Mouse (Mus musculus) right cerebral cortex, postnatal 4 days (tissue): ENCODE results near the gene Hoxa3.

ENCODE experiments used
- DNase-seq: peaks from one replicate; pipeline ENCODE4 v3.0.0-alpha.2; 2022

Hoxa3 gene

GRCm38 (mm10) chr6:52231885-52232567 lies 18.9 kb upstream of the Hoxa3 start:
- no peak for DNase-seq

DNA sequence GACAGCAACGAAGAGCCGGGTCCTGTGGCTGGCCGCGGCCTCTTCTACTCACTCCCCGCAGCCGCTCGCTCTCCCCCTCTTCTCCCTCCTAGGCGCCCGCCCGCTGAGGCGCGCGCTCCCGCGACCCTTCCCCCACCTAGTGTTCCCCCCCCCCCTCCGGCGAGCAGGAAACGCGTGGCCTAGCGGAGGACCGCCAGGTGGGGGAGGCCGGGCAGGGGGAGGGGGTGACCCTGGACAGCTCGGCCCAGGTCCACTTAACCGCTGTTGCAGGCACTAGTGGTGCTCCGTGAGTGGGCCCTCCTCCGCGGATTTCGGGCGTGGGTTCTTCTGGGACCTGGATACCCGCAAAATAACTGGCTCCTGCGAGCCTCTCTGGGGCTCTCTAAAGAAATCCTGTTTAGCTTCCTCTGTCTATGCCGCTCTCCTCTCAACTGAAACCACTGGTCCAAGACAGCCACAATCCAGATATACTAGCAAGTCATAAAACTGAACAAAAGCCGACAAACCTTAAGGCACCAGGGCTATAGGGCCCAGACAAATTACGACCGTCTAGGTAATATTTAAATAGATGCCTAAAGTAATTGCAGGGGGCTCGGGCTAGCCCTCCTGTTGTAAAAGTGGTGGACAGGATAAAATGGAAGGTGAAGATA lies 17.5 kb upstream of the Hoxa3 start, which contains the start of gene Hoxa9:
Gene Hoxa9 (minus strand): TSS at position 574 of the 650 bp plus-strand sequence.
- no peak for DNase-seq

GRCm38 (mm10) chr6:52229558-52230416 lies 16.7 kb upstream of the Hoxa3 start:
- no peak for DNase-seq

DNA sequence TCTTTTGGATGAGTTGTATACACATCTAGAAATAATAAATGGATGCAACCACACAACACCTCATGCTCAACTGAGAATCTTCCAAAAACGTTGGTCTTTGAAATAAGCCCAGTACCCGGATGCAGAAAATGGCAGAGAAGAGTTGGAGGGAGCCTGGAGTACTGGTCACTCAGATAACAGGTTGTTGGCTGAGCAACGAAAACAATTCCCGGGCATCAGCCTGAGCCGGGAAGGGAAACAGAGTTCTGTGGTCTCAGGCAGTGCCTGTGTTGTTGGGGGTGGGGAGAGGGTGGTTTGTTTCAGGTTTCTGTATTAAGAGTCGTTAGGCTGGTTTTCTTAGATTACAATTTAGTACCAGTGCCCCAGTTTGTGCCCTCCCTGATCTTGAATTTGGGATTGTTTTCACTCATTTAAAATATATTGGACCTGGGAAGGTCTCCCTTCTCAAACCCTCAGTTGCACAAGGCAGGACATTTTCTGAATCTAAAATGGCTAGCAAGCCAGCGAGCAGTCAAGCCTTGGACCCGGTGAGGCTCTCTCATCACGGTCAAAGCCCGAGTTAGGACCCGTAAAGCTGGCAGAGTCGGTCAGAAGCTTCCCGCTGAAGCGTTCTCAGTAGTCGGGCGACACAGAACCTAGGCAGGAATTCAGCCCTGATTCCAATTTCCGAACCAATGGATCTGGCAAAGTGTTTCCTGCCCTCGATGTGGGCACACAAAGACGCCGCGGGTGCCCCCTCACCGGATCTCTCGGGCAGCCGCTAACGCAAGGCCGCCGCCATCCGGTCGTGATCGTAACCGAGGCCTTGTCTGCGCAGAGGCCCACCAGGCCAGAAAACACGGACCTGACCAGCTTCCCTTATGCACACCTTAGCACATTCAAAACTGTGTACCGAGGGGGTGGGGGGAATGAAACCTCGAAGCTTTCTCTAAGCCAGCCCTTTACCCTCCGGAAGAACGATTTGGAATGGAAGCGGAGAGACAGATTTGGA lies 15.6 kb upstream of the Hoxa3 start:
- no peak for DNase-seq

DNA sequence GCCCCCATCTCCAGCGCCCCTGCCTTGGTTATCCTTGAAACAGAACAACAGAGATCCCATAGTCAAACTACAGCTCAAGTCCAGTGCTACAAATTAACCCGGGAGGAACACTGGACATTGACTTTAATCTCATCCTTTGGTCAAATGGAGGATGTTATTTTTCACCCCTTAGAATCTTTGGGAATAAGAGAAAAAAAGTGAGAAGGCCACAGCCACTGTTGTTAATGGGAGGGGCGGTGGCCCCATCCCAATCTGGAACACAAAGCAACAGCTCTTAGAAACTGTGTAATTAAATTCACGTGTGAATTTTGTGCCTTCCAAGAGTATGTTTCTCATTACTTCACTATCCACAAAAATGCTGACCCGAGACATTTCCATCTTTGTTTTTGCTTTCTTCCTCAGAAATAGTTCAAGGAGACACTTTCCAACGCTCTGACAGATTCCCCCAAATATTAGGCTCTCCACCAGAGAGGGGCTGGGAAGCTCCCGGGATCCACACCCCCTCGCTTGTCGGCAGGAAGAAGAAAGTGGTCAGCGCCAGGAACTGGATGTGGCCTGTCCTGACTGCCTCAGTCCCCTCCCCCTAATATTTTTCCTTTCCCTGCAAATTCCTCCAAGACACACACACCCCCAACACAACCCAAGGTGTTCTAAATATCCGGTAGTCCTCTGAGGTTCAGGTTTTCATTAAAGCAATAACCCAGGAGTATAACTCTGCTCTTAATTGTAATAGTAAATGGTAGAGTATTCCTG lies 14.5 kb upstream of the Hoxa3 start:
- DNase-seq, result no peak

- no peak for DNase-seq
Measured at GRCm38 (mm10) chr6:52226569-52227257, 13.6 kb upstream of the Hoxa3 start.

GRCm38 (mm10) chr6:52225612-52226568 lies 12.8 kb upstream of the Hoxa3 start:
- no peak for DNase-seq

DNA sequence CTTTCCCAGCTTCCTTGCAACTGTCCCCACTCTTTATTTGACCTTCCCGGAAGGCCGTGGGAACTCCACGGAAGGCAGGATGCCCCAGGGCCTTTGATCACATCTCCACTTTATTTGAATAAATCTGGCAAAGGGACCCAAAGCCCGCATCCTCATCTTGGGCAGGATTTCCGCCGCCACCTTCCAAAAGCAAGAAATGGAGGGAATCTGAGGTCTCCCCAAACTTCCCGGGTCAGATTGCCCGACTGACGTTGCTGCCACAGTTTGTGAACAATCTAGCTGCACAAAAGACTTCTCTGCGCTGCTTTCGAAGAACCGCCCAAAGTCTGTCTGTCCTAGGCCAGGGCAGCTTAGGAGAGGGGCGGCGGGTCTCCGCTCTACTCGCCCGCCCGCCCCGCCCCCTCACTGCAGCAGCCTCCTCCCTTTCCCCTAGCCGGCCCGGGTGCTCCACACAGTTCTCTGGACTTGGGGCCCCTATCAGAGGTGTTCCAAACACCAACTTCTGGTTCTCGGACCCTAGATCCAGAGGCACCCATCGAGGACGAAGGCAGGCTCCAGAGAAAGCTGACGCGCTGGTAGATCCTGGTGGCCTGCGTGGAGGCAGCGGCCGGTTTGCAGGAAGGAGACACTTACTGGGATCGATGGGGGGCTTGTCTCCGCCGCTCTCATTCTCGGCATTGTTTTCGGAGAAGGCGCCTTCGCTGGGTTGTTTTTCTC lies 11.9 kb upstream of the Hoxa3 start:
- DNase-seq, result no peak

GRCm38 (mm10) chr6:52223939-52224760 lies 11.0 kb upstream of the Hoxa3 start:
- DNase-seq, result no peak

- DNase-seq, result no peak
Measured at GRCm38 (mm10) chr6:52222729-52223128, 9.6 kb upstream of the Hoxa3 start.

GRCm38 (mm10) chr6:52221993-52222685 lies 9.0 kb upstream of the Hoxa3 start:
- DNase-seq, result no peak

GRCm38 (mm10) chr6:52221337-52221992 lies 8.3 kb upstream of the Hoxa3 start, which contains the start of gene Hoxa7:
Hoxa7 (minus strand) TSS chr6:52221854.
- DNase-seq, result peak; percentile 80

DNA sequence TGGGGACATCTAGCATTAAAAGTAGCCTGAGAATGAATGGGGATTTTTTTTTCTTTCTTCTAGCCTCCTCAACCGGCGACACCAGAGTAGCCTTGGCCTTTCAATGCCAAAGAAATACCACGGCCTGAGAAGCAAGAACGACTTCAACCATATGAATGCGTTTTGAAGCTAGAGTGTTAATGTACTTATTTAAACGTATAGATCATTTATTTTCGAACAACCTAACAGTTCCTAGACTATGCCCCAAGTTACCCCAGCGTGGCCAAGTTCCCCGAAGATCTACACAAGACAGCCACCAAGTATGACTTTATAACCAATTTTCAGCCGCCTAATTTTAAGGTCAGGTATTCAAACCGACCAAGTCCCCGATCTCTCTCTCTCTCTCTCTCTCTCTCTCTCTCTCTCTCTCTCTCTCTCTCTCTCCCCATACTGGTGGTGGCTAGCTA lies 7.8 kb upstream of the Hoxa3 start:
- DNase-seq, result no peak

DNA sequence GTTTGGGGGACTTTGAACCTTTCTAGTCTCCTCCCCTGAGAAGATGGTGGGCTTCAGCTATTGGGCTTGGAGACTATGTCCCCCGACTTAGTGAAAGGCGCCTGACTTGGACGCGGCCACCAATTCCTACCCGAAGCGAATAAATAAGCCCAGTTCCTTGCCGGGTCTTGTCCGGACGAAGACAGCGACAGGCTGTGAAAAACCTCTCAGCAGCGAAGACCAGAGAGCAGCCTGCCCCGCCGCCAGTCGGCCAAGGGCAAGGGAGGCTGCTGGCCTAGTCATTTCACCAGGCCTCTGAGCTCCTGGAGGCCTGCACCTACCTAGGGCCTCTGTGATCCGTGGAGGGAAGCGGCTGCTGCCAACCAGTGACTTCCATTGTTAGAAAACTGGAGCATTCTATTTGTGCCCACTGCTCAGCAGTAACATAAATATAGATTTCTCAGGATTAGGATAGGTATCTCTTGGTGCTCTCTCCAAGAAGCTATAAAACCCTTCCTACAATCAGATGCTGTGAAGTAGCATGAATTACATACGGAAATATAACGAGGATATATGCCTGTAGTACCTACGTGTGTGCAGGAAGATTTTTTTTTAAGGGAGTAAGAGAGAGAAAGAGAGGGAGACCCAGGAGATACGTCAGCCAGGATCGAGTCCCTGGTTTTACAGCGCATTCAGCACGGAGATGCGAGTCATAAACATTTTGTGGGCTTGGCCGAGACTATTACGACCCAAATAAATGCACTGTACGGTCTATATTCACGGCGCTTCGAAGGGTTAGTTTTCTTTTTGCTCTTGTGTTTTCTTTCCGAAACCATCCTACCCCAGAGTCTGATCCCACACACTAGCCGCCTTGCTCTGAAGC lies 7.1 kb upstream of the Hoxa3 start:
- no peak for DNase-seq

- DNase-seq, result no peak
Measured at GRCm38 (mm10) chr6:52219234-52219942, 6.3 kb upstream of the Hoxa3 start.
